Mouse (Mus musculus): ENCODE results near the gene Tbc1d22a.
A peak's percentile ranks its signal among the peaks of the same experiment; 100 is the strongest.

Tbc1d22a gene

GRCm38 (mm10) chr15:86503413-86503812 lies 289.2 kb downstream of the Tbc1d22a start:
- DNase-seq (ENCODE audit: low spot score in 2 of 2): peak; percentile 42 to 44

- DNase-seq (ENCODE audit: low spot score in 2 of 2): no peak
These were observed 292.4 kb downstream of the Tbc1d22a start for GRCm38 (mm10) chr15:86506666-86507065.

- no peak for DNase-seq (ENCODE audit: low spot score in 2 of 2)
These were observed 293.3 kb downstream of the Tbc1d22a start for GRCm38 (mm10) chr15:86507546-86507945.

GRCm38 (mm10) chr15:86508406-86509176 lies 294.3 kb downstream of the Tbc1d22a start:
- DNase-seq (ENCODE audit: low spot score in 2 of 2): no peak

- DNase-seq (ENCODE audit: low spot score in 2 of 2): no peak
These were observed 295.3 kb downstream of the Tbc1d22a start for GRCm38 (mm10) chr15:86509601-86510000.

GRCm38 (mm10) chr15:86511181-86511580 lies 296.9 kb downstream of the Tbc1d22a start:
- no peak for DNase-seq (ENCODE audit: low spot score in 2 of 2)

- DNase-seq (ENCODE audit: low spot score in 2 of 2): no peak
These were observed 299.1 kb downstream of the Tbc1d22a start for GRCm38 (mm10) chr15:86513336-86513735.

GRCm38 (mm10) chr15:86520201-86520600 lies 305.9 kb downstream of the Tbc1d22a start:
- DNase-seq (ENCODE audit: low spot score in 2 of 2): no peak

- DNase-seq (ENCODE audit: low spot score in 2 of 2): no peak
These were observed 321.1 kb downstream of the Tbc1d22a start for GRCm38 (mm10) chr15:86535356-86535755.

GRCm38 (mm10) chr15:86542371-86542770 lies 328.1 kb downstream of the Tbc1d22a start:
- DNase-seq (ENCODE audit: low spot score in 2 of 2): no peak

- DNase-seq (ENCODE audit: low spot score in 2 of 2): no peak
These were observed 330.0 kb downstream of the Tbc1d22a start for GRCm38 (mm10) chr15:86544122-86544795.
